Mouse (Mus musculus) megakaryocyte, embryonic 14.5 days (primary cell): Measurements from ENCODE around the gene Glul.

Experiments
- FLI1 ChIP-seq: IDR thresholded peaks from 2 replicates; pipeline ENCODE4 v1.6.1; 2012; ENCODE audit warnings: low read length, inconsistent platforms, mixed read lengths
- GATA1 ChIP-seq: IDR thresholded peaks from 3 replicates; pipeline ENCODE4 v1.6.1; 2012; ENCODE audit warnings: mixed read lengths, low read length, inconsistent platforms, borderline replicate concordance

DNA sequence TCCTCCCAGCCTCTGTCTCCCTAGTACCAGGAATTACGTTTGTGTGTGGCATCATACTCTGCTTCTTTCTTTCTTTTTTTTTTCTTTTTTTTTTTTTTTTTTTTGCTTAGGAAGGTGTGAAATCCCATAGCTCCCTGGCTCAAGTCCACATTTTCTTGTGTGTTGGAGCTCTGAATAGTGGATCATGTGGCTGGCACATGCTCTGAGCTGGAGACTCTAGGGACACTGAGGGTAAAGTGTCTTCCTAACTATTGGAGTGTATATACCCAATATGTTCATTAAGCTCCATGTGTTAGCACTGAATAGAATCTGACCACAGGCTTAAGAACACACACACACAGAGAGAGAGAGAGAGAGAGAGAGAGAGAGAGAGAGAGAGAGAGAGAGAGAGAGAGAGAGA lies 34.0 kb downstream of the Glul start:
- no peak for TF ChIP-seq FLI1
- TF ChIP-seq GATA1 = no peak
